Mouse (Mus musculus) stomach, embryonic 16.5 days (tissue): ENCODE measurements around the gene Atp13a4. TPM values are rescaled to one million over a fixed set of nuclear protein-coding genes. Genes with fewer than 3 reads are reported as not detected.
A peak's percentile ranks its signal among the peaks of the same experiment; 100 is the strongest.

Experiments
- ATAC-seq: fragments of 200-750 bp; cut with Nextera tagmentation; 2 replicates; pipeline ENCODE4 v1.8.0; 2017; ENCODE audit warnings: moderate number of reproducible peaks, moderate TSS enrichment; ENCODE audit not compliant: insufficient read depth, low FRiP score
- H3K27ac ChIP-seq: fragments of 300-500 bp; sonication (generic); 2 replicates; pipeline ENCODE4 v1.5.1; 2014; ENCODE audit warnings: low read length
- H3K27me3 ChIP-seq: fragments of 300-500 bp; sonication (generic); 2 replicates; pipeline ENCODE4 v1.6.1; 2014; ENCODE audit warnings: low read length, control low read depth, mixed read lengths; ENCODE audit not compliant: control insufficient read depth, insufficient read depth
- H3K36me3 ChIP-seq: fragments of 300-500 bp; sonication (generic); 2 replicates; pipeline ENCODE4 v1.6.1; 2014; ENCODE audit warnings: low read length; ENCODE audit not compliant: control insufficient read depth, insufficient read depth
- H3K4me1 ChIP-seq: fragments of 300-500 bp; sonication (generic); 2 replicates; pipeline ENCODE4 v1.6.1; 2014; ENCODE audit warnings: low read length, control low read depth, mixed read lengths; ENCODE audit not compliant: control insufficient read depth, insufficient read depth
- H3K4me2 ChIP-seq: fragments of 300-500 bp; sonication (generic); 2 replicates; pipeline ENCODE4 v1.6.1; 2014; ENCODE audit warnings: low read depth, low read length, mixed read lengths
- H3K4me3 ChIP-seq: fragments of 300-500 bp; sonication (generic); replicated peaks from 2 replicates; pipeline ENCODE4 v1.5.1; 2014; ENCODE audit warnings: mild to moderate bottlenecking, low read length
- H3K9ac ChIP-seq: fragments of 300-500 bp; sonication (generic); 2 replicates; pipeline ENCODE4 v1.6.1; 2014; ENCODE audit warnings: low read length
- H3K9me3 ChIP-seq: fragments of 300-500 bp; sonication (generic); replicated peaks from 2 replicates; pipeline ENCODE4 v1.6.1; 2016; ENCODE audit warnings: low read length, control low read depth; ENCODE audit not compliant: control insufficient read depth
- WGBS: fragments of 180-500 bp; shearing (Covaris S2); extraction: QIAGEN DNeasy Blood & Tissue Kit; methylation state at CpG from one replicate; pipeline ENCODE4 v1.1.7; 2014; 5-methylcytosine and 5-hydroxymethylcytosine counted together
- polyA plus RNA-seq: library from polyadenylated mRNA; unstranded; fragments of >200 nt; fragmentation: Nextera tagmentation; extraction: Ambion mirVana; gene quantifications from 2 replicates; pipeline ENCODE4 v1.2.1, GENCODE M21; 2015

Atp13a4 gene
- polyA plus RNA-seq, 1 experiment from 2014 or later = 0.18 TPM

DNA sequence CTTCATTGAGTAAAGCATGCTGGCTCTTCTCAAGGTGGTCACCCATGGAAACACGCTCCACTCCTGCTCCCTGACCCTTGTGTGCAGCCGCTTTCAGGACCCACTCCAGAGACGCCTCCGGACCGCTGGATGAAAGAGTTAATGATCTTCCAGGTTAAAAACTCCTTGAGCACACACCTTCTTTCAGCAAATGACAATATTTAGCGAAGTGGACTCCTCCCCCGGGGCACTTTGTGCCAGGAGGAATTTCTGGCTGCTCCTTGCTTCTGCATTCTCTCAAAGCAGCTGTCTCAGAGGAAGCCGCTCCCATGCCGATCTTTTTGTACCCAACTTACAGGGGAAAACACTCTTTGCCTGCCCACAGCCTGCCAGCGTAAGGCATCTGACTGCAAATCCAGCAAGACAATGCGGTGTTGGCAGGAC, 3.4 kb downstream of the Atp13a4 start:
- H3K9me3 ChIP-seq = no peaks in the 10 kb centered on the region
- peak overlapping the region; percentile 23; the same call in 1 of the 2 replicates for H3K4me3 ChIP-seq
- H3K9ac ChIP-seq = peak overlapping the region; percentile 48; the same call in 1 of the 2 replicates
- 50% methylated on average over 11 of the region's 11 CpGs for WGBS
- H3K36me3 ChIP-seq = no peaks in the 10 kb centered on the region
- no peak overlapping the region for H3K27ac ChIP-seq
- H3K4me1 ChIP-seq = peaks cover 6% of the 10 kb centered on the region
- no peaks in the 10 kb centered on the region for H3K27me3 ChIP-seq
- H3K4me2 ChIP-seq = peak overlapping the region; percentile 47
- ATAC-seq = no peak

DNA sequence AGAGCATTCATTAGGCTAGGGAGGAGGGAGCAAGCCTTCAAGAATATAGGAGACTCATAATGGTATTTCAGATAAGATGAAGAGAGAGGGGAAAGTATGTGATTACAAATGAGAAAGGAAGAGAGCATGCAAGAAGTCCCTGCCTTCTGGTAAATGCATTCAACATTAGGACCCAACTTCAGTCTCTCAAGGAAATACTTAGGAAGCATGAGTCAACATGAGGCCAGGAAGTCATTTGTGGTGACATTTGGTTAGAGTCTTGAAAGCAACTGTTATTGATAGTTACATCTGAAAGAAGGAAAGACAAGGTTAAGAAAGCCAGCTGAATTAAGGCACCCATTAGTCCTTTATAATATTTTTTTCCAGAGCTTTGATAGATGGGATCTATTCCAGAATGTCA, 4.8 kb downstream of the Atp13a4 start:
- H3K4me1 ChIP-seq = peaks cover 6% of the 10 kb centered on the region
- ATAC-seq = no peak

DNA sequence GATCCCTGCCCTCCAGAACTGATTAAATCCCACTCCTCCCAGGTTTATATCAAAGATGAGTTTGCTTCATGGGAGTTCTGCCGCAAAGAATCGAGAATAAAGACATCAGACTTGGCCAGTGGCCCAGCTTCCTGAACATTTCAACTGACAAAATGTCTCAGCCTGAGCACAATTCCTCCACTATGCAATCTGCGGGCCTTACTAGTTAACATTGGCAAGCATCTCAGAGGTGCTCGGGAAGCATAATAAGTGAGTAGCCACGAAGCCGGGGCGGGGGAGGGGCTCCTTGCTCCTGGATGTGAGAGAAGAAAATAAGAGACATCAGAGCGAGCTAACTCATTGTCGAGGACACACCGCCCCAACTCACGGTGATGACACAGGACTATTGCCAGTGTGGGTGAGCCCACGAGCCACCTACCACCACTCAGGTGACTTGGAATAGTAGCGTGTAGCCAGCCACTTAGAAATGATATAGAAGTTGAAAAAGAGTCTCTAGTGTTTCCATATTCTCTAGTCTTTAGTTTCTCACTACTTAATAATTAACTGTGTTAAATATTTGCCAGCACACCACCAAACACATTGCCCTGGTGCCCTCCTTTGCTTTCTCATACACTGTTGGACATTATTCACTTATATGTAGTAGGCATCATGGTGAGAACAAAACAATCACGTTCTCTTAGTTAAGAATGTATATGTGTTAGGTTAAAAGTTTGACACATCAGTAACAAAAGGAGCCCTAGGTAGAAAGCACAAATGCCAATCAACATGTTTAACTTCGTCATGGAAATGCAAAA, 8.1 kb downstream of the Atp13a4 start:
- no peak overlapping the region for H3K4me3 ChIP-seq
- H3K9ac ChIP-seq = no peak overlapping the region
- no peak overlapping the region for H3K4me2 ChIP-seq
- no peak for ATAC-seq
- H3K27ac ChIP-seq = no peak overlapping the region
- no peaks in the 10 kb centered on the region for H3K9me3 ChIP-seq
- WGBS = 70% methylated on average over 15 of the region's 15 CpGs
- no peaks in the 10 kb centered on the region for H3K36me3 ChIP-seq
- H3K27me3 ChIP-seq = no peaks in the 10 kb centered on the region
- H3K4me1 ChIP-seq = peaks cover 6% of the 10 kb centered on the region

More for the DNA sequence above, 4.8 kb downstream of the Atp13a4 start:
- no peak overlapping the region for H3K4me2 ChIP-seq
- H3K9ac ChIP-seq = no peak overlapping the region
- H3K27me3 ChIP-seq = no peaks in the 10 kb centered on the region
- no peaks in the 10 kb centered on the region for H3K36me3 ChIP-seq
- no peaks in the 10 kb centered on the region for H3K9me3 ChIP-seq
- H3K4me3 ChIP-seq = no peak overlapping the region
- no peak overlapping the region for H3K27ac ChIP-seq

GRCm38 (mm10) chr16:29535866-29536265, 8.8 kb downstream of the Atp13a4 start:
- Histone ChIP-seq H3K9ac (no peak overlapping the region), H3K4me1 (no peaks in the 10 kb centered on the region), H3K4me3 (no peak overlapping the region), H3K36me3 (no peaks in the 10 kb centered on the region), H3K27me3 (no peaks in the 10 kb centered on the region), H3K27ac (no peak overlapping the region), H3K9me3 (no peaks in the 10 kb centered on the region), H3K4me2 (no peak overlapping the region)
- ATAC-seq = no peak
- WGBS = 78% methylated on average over 4 of the region's 4 CpGs

DNA sequence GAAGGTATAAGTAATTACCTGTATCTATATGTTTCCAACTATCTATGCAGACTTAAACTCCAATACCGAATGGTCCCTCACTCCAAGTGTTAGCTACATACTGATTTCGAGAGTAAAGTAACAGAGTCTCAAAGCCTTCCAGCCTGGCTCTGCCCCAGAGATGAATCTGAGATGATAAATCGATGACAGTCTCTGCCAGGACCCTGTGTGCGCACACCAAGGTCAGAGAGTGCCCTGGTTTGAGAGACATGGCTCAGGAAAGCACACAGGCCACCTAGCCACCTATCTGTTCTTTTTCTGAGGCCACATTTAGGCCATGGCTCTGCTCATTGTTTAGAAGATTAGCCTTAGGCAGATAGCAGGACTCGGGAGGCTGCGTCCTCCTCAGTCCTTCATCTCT, 11.0 kb downstream of the Atp13a4 start:
- ATAC-seq = no peak
- Histone ChIP-seq H3K4me3 (no peak overlapping the region), H3K36me3 (no peaks in the 10 kb centered on the region)

DNA sequence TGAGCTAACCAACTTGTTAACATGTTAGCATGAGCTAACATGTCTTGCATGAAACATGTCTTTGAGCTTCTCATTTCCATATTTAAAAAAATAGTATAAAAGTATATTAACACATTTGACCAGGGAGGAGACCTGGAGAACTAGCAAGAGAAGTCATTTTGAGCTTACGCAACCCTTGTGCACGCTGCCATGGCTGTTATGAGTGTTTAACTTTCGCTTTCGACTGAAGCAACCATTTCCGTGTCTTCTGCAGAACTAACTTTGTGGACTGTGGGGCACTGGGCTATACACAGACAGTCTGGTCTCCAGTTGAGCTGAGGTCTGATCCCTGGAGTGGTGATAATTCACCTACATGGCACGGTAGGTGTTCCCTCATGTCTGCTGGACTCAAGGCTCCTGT, 17.6 kb downstream of the Atp13a4 start:
- H3K27ac ChIP-seq = no peak overlapping the region
- no peaks in the 10 kb centered on the region for H3K9me3 ChIP-seq
- no peaks in the 10 kb centered on the region for H3K27me3 ChIP-seq
- H3K4me2 ChIP-seq = no peak overlapping the region
- no peaks in the 10 kb centered on the region for H3K36me3 ChIP-seq
- ATAC-seq = no peak
- no peaks in the 10 kb centered on the region for H3K4me1 ChIP-seq
- H3K4me3 ChIP-seq = no peak overlapping the region
- H3K9ac ChIP-seq = no peak overlapping the region
- 87% methylated on average over 6 of the region's 6 CpGs for WGBS

More for the DNA sequence above, 11.0 kb downstream of the Atp13a4 start:
- Histone ChIP-seq H3K9ac (no peak overlapping the region), H3K4me2 (no peak overlapping the region), H3K27me3 (no peaks in the 10 kb centered on the region), H3K9me3 (no peaks in the 10 kb centered on the region), H3K4me1 (no peaks in the 10 kb centered on the region), H3K27ac (no peak overlapping the region)
- WGBS = 68% methylated on average over 6 of the region's 6 CpGs

- no peaks in the 10 kb centered on the region for H3K27me3 ChIP-seq
- H3K36me3 ChIP-seq = no peaks in the 10 kb centered on the region
- H3K4me3 ChIP-seq = no peak overlapping the region
- no peaks in the 10 kb centered on the region for H3K9me3 ChIP-seq
- H3K27ac ChIP-seq = no peak overlapping the region
- no peak for ATAC-seq
- H3K4me2 ChIP-seq = no peak overlapping the region
- no peak overlapping the region for H3K9ac ChIP-seq
- 77% methylated on average over 8 of the region's 8 CpGs for WGBS
- no peaks in the 10 kb centered on the region for H3K4me1 ChIP-seq
Measured at GRCm38 (mm10) chr16:29526585-29526984, 18.1 kb downstream of the Atp13a4 start.

GRCm38 (mm10) chr16:29512495-29512894, 32.2 kb downstream of the Atp13a4 start:
- no peaks in the 10 kb centered on the region for H3K36me3 ChIP-seq
- no peaks in the 10 kb centered on the region for H3K9me3 ChIP-seq
- no peaks in the 10 kb centered on the region for H3K27me3 ChIP-seq
- no peak overlapping the region for H3K4me3 ChIP-seq
- H3K27ac ChIP-seq = no peak overlapping the region
- no peaks in the 10 kb centered on the region for H3K4me1 ChIP-seq
- no peak overlapping the region for H3K9ac ChIP-seq
- WGBS = 72% methylated on average over 3 of the region's 3 CpGs
- no peak overlapping the region for H3K4me2 ChIP-seq
- no peak for ATAC-seq

DNA sequence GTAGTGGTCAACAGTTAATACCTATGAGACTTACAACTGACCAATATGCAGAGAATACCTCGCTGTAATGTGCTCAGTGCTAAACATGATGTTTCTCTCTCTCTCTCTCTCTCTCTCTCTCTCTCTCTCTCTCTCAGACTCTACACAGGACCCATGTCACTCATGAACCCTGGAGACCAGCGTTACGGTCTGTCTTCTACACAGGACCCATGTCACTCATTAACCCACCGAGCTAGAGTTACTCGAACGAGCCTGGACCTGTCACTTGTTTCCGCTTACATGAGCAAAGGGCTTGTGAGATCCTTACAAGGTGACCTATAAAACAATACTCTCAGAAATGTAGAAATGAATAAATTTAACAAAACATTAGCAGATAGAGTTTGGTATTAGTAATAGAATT, 33.9 kb downstream of the Atp13a4 start:
- 80% methylated on average over 7 of the region's 7 CpGs for WGBS
- H3K4me1 ChIP-seq = no peaks in the 10 kb centered on the region
- H3K4me2 ChIP-seq = no peak overlapping the region

More for the DNA sequence above, 33.9 kb downstream of the Atp13a4 start:
- ATAC-seq = no peak
- Histone ChIP-seq H3K9ac (no peak overlapping the region), H3K27me3 (no peaks in the 10 kb centered on the region), H3K27ac (no peak overlapping the region), H3K4me3 (no peak overlapping the region), H3K9me3 (no peaks in the 10 kb centered on the region), H3K36me3 (no peaks in the 10 kb centered on the region)
